In the genomic region with DNA sequence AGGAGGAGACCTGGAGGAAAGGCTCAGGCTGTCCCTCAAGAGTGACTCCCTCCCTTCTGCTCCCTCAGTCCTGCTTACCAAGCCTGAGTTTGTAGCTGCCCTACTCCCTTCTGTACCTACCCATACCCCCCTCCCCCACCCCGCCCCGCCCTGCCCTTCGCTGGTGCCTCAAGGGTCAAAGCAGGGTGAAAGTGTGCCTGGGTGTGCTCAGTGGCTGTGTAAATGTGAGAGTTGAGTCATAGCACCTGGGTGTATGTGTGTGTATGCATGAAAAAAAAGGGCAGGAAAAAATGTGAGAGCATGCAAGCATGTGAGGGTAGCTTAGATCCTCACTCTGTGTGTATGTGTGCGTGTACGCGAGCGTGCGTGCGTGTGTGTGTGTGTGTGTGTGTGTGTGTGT, we compare ENCODE assay signal across 29 mouse cellular contexts. TPM values are rescaled to one million over a fixed set of nuclear protein-coding genes. Genes with fewer than 3 reads are reported as not detected.
"Had no signal": no experiment of that assay in that cellular context is flagged by ENCODE, and none has a peak within 500 bp of the region (broad histone marks: within the 10 kb centered on the region; RNA-seq: fewer than 3 reads in every experiment).

No protein-coding gene starts in this region.

- ATAC-seq: forebrain, embryonic 13.5 days; forebrain, embryonic 14.5 days; forebrain, embryonic 15.5 days; forebrain, embryonic 16.5 days; forebrain, postnatal 0 days had no signal

- H3K36me3 ChIP-seq: embryonic facial prominence, embryonic 10.5 days; embryonic facial prominence, embryonic 12.5 days; embryonic facial prominence, embryonic 13.5 days; embryonic facial prominence, embryonic 15.5 days; forebrain, embryonic 10.5 days; forebrain, embryonic 12.5 days; forebrain, embryonic 15.5 days had no signal

- H3K4me3 ChIP-seq: embryonic facial prominence, embryonic 10.5 days; embryonic facial prominence, embryonic 12.5 days; embryonic facial prominence, embryonic 13.5 days; embryonic facial prominence, embryonic 15.5 days; erythroblast, embryonic 14.5 days; forebrain, embryonic 10.5 days; forebrain, embryonic 12.5 days; forebrain, embryonic 13.5 days; forebrain, embryonic 15.5 days; gastrocnemius, adult 2 months; heart, adult 2 months had no signal

- H3K9me3 ChIP-seq: embryonic facial prominence, embryonic 10.5 days; embryonic facial prominence, embryonic 12.5 days; embryonic facial prominence, embryonic 13.5 days; embryonic facial prominence, embryonic 15.5 days; forebrain, embryonic 10.5 days; forebrain, embryonic 12.5 days; forebrain, embryonic 13.5 days; forebrain, embryonic 15.5 days had no signal

- H3K27ac ChIP-seq: embryonic facial prominence, embryonic 10.5 days; embryonic facial prominence, embryonic 12.5 days; embryonic facial prominence, embryonic 13.5 days; embryonic facial prominence, embryonic 15.5 days; forebrain, embryonic 10.5 days; forebrain, embryonic 12.5 days; forebrain, embryonic 13.5 days; forebrain, embryonic 15.5 days; gastrocnemius, adult 2 months; heart, adult 2 months had no signal

- H3K4me1 ChIP-seq: embryonic facial prominence, embryonic 12.5 days; embryonic facial prominence, embryonic 13.5 days; embryonic facial prominence, embryonic 15.5 days had no signal

- DNase-seq: cerebellum, adult 8-10 months; cerebellum, adult 9-10 months; cerebellum, adult 9-11 months; cerebellum, postnatal 10 days; cerebellum, postnatal 14 days; cerebellum, postnatal 25 days; cerebellum, postnatal 36 days; embryo, embryonic 11 days; forebrain, postnatal 0 days; gastrocnemius, adult 2 months; gastrocnemius, postnatal 10 days; gastrocnemius, postnatal 14 days; gastrocnemius, postnatal 25 days; gastrocnemius, postnatal 36 days; heart, adult 18-20 months; heart, adult 2 months had no signal

- H3K9ac ChIP-seq: embryonic facial prominence, embryonic 12.5 days; embryonic facial prominence, embryonic 13.5 days; embryonic facial prominence, embryonic 15.5 days; forebrain, embryonic 12.5 days; forebrain, embryonic 13.5 days; forebrain, embryonic 15.5 days; forebrain, postnatal 0 days had no signal

- H3K4me2 ChIP-seq: embryonic facial prominence, embryonic 12.5 days; embryonic facial prominence, embryonic 13.5 days; embryonic facial prominence, embryonic 15.5 days; forebrain, embryonic 12.5 days; forebrain, embryonic 13.5 days; forebrain, embryonic 15.5 days had no signal

RNA-seq across cellular contexts. Expression of a gene that starts 49.1 kb away (rescaled TPM):
- total RNA-seq: common myeloid progenitor, adult 5-6 weeks; granulocyte monocyte progenitor cell, adult 5-6 weeks had no signal
- polyA plus RNA-seq: erythroblast, embryonic 14.5 days had no signal
